Mouse (Mus musculus): ENCODE results near the gene Rasgrf2. TPM values are rescaled to one million over a fixed set of nuclear protein-coding genes. Genes with fewer than 3 reads are reported as not detected.

Rasgrf2 gene
- polyA plus RNA-seq, 1 experiment from 2014 or later, result 0.18 TPM

- ATAC-seq (ENCODE audit: low read depth), result no peak
- WGBS, result 34% methylated on average over 3 of the region's 3 CpGs
- H3K4me2 ChIP-seq (ENCODE audit: low read depth, low read length), result no peak overlapping the region
- no peak overlapping the region for H3K4me3 ChIP-seq (ENCODE audit: low read length)
- H3K36me3 ChIP-seq (ENCODE audit: control insufficient read depth, insufficient read depth, low read length), result no peaks in the 10 kb centered on the region
- H3K27ac ChIP-seq (ENCODE audit: low read length), result no peak overlapping the region
- H3K27me3 ChIP-seq (ENCODE audit: control insufficient read depth, insufficient read depth, low read depth, low read length), result no peaks in the 10 kb centered on the region
- H3K9me3 ChIP-seq (ENCODE audit: control insufficient read depth, low read length), result no peaks in the 10 kb centered on the region
- no peak overlapping the region for H3K9ac ChIP-seq (ENCODE audit: low read length)
- no peaks in the 10 kb centered on the region for H3K4me1 ChIP-seq (replicated peaks; ENCODE audit: control insufficient read depth, insufficient read depth, low read length)
Observed at GRCm38 (mm10) chr13:91982080-91982479, 149.4 kb downstream of the Rasgrf2 start.

- ATAC-seq (ENCODE audit: low read depth), result no peak
- Histone ChIP-seq H3K4me2 (ENCODE audit: low read depth, low read length) (no peak overlapping the region), H3K4me1 (replicated peaks; ENCODE audit: control insufficient read depth, insufficient read depth, low read length) (no peaks in the 10 kb centered on the region), H3K4me3 (ENCODE audit: low read length) (no peak overlapping the region), H3K9ac (ENCODE audit: low read length) (no peak overlapping the region), H3K27ac (ENCODE audit: low read length) (no peak overlapping the region), H3K9me3 (ENCODE audit: control insufficient read depth, low read length) (no peaks in the 10 kb centered on the region), H3K27me3 (ENCODE audit: control insufficient read depth, insufficient read depth, low read depth, low read length) (no peaks in the 10 kb centered on the region), H3K36me3 (ENCODE audit: control insufficient read depth, insufficient read depth, low read length) (no peaks in the 10 kb centered on the region)
- 95% methylated on average over 1 of the region's 1 CpGs for whole genome bisulfite sequencing
Observed at GRCm38 (mm10) chr13:91981414-91981813, 150.0 kb downstream of the Rasgrf2 start.

DNA sequence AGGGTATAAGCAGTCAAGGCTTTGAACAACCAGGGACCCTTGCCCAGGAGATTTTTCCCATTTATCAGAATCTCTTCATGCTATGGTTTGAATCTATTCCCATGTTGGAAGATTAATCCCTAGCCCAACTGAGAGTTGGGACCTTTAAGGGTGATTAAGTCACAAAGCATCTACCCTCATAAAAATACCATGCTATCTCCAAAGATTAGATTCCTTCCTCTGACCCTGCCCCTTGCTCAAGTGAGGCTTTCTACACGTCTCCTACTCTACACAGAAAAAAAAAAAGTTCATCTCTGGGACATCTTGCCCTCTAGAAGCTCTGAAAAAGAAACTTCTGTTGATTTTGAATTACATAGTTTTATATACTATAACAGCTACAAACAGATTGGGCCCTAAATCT lies 154.5 kb downstream of the Rasgrf2 start:
- H3K9me3 ChIP-seq (ENCODE audit: control insufficient read depth, low read length), result no peaks in the 10 kb centered on the region
- no peaks in the 10 kb centered on the region for H3K27me3 ChIP-seq (ENCODE audit: control insufficient read depth, insufficient read depth, low read depth, low read length)
- no peak for ATAC-seq (ENCODE audit: low read depth)
- H3K27ac ChIP-seq (ENCODE audit: low read length), result no peak overlapping the region
- no peaks in the 10 kb centered on the region for H3K4me1 ChIP-seq (replicated peaks; ENCODE audit: control insufficient read depth, insufficient read depth, low read length)
- no peaks in the 10 kb centered on the region for H3K36me3 ChIP-seq (ENCODE audit: control insufficient read depth, insufficient read depth, low read length)
- 33% methylated on average over 1 of the region's 1 CpGs for WGBS
- H3K9ac ChIP-seq (ENCODE audit: low read length), result no peak overlapping the region
- H3K4me3 ChIP-seq (ENCODE audit: low read length), result no peak overlapping the region
- no peak overlapping the region for H3K4me2 ChIP-seq (ENCODE audit: low read depth, low read length)

DNA sequence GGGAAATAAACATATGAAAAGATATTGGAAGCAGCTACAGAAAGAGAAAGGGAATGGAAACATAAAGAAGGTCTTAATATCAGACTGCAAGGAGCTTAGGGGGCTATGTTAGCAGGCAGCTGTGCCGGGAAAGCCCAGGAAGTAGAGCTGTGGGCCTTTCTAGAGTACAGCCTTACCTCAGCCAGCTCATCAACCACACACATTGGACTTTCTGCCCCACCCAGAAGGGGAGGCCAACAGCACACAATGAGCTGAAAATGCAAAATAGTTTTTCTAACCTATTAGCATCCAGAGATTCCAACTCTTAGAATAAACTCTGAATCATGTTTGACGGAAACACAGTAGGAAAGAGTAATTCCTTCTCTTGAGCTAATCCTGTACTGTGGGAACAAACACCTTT lies 154.9 kb downstream of the Rasgrf2 start:
- ATAC-seq (ENCODE audit: low read depth), result no peak

GRCm38 (mm10) chr13:91974154-91974553 lies 157.3 kb downstream of the Rasgrf2 start:
- no peak overlapping the region for H3K4me2 ChIP-seq (ENCODE audit: low read depth, low read length)
- no peaks in the 10 kb centered on the region for H3K9me3 ChIP-seq (ENCODE audit: control insufficient read depth, low read length)
- ATAC-seq (ENCODE audit: low read depth), result no peak

More for the DNA sequence above, 154.9 kb downstream of the Rasgrf2 start:
- Histone ChIP-seq H3K9me3 (ENCODE audit: control insufficient read depth, low read length) (no peaks in the 10 kb centered on the region), H3K4me3 (ENCODE audit: low read length) (no peak overlapping the region), H3K4me1 (replicated peaks; ENCODE audit: control insufficient read depth, insufficient read depth, low read length) (no peaks in the 10 kb centered on the region), H3K4me2 (ENCODE audit: low read depth, low read length) (no peak overlapping the region), H3K27me3 (ENCODE audit: control insufficient read depth, insufficient read depth, low read depth, low read length) (no peaks in the 10 kb centered on the region), H3K36me3 (ENCODE audit: control insufficient read depth, insufficient read depth, low read length) (no peaks in the 10 kb centered on the region), H3K9ac (ENCODE audit: low read length) (no peak overlapping the region), H3K27ac (ENCODE audit: low read length) (no peak overlapping the region)
- 74% methylated on average over 2 of the region's 2 CpGs for WGBS

DNA sequence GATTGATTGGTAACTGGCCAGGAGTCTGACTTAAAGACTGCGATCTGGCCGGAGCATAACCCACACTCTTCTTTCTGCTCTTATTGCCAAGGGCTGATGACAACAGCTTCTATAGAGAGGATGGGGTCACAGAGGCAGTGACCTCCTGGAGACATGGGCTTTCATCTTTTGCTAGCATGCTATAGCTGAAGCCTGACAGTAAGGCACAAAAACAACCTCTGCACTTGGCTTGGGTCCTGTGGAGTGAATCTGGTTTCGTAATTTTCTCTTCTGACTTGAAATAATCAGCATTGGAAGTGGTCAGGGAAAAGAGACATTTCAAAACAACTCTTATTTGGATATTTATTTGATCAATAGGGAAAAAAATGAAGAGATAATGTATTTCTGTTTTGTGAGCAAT lies 160.2 kb downstream of the Rasgrf2 start:
- no peak overlapping the region for H3K4me2 ChIP-seq (ENCODE audit: low read depth, low read length)
- H3K27ac ChIP-seq (ENCODE audit: low read length), result no peak overlapping the region
- no peaks in the 10 kb centered on the region for H3K27me3 ChIP-seq (ENCODE audit: control insufficient read depth, insufficient read depth, low read depth, low read length)
- H3K36me3 ChIP-seq (ENCODE audit: control insufficient read depth, insufficient read depth, low read length), result no peaks in the 10 kb centered on the region
- H3K4me3 ChIP-seq (ENCODE audit: low read length), result no peak overlapping the region
- no peak for ATAC-seq (ENCODE audit: low read depth)
- no peaks in the 10 kb centered on the region for H3K4me1 ChIP-seq (replicated peaks; ENCODE audit: control insufficient read depth, insufficient read depth, low read length)
- H3K9ac ChIP-seq (ENCODE audit: low read length), result no peak overlapping the region
- WGBS, result 78% methylated on average over 3 of the region's 3 CpGs
- H3K9me3 ChIP-seq (ENCODE audit: control insufficient read depth, low read length), result no peaks in the 10 kb centered on the region

More at GRCm38 (mm10) chr13:91974154-91974553, 157.3 kb downstream of the Rasgrf2 start:
- Histone ChIP-seq H3K9ac (ENCODE audit: low read length) (no peak overlapping the region), H3K36me3 (ENCODE audit: control insufficient read depth, insufficient read depth, low read length) (no peaks in the 10 kb centered on the region), H3K27ac (ENCODE audit: low read length) (no peak overlapping the region), H3K4me1 (replicated peaks; ENCODE audit: control insufficient read depth, insufficient read depth, low read length) (no peaks in the 10 kb centered on the region), H3K27me3 (ENCODE audit: control insufficient read depth, insufficient read depth, low read depth, low read length) (no peaks in the 10 kb centered on the region), H3K4me3 (ENCODE audit: low read length) (no peak overlapping the region)
- WGBS, result 94% methylated on average over 1 of the region's 1 CpGs

- H3K27me3 ChIP-seq (ENCODE audit: control insufficient read depth, insufficient read depth, low read depth, low read length), result no peaks in the 10 kb centered on the region
- no peak overlapping the region for H3K27ac ChIP-seq (ENCODE audit: low read length)
- peak; percentile 52 for ATAC-seq (ENCODE audit: low read depth)
- no peak overlapping the region for H3K4me3 ChIP-seq (ENCODE audit: low read length)
- no peak overlapping the region for H3K4me2 ChIP-seq (ENCODE audit: low read depth, low read length)
- no peaks in the 10 kb centered on the region for H3K36me3 ChIP-seq (ENCODE audit: control insufficient read depth, insufficient read depth, low read length)
- H3K9ac ChIP-seq (ENCODE audit: low read length), result no peak overlapping the region
- H3K9me3 ChIP-seq (ENCODE audit: control insufficient read depth, low read length), result no peaks in the 10 kb centered on the region
- peaks cover 10% of the 10 kb centered on the region for H3K4me1 ChIP-seq (replicated peaks; ENCODE audit: control insufficient read depth, insufficient read depth, low read length)
Observed at GRCm38 (mm10) chr13:91956474-91956873, 175.0 kb downstream of the Rasgrf2 start.

DNA sequence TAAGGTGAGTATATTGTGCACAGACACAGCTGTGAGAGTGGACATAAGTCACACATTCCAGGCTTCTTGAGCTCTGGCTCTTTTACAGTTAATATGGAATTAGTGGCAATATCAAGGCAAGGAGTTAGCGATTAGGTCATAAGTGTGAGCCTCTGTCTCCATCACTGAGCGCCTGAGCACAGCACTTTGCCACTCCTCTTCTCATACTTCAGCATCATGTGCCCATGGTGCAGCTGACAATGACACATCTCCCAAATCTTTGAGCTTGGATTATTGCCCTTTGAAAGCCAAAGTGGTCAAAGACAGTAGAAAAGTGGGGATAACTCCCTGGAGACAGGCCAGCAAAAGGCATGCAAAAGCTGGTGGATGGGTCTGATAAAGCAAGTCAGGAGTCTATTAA lies 175.8 kb downstream of the Rasgrf2 start:
- Histone ChIP-seq H3K9me3 (ENCODE audit: control insufficient read depth, low read length) (no peaks in the 10 kb centered on the region), H3K27ac (ENCODE audit: low read length) (no peak overlapping the region; the same call in 1 of the 2 replicates), H3K4me3 (ENCODE audit: low read length) (no peak overlapping the region), H3K4me1 (replicated peaks; ENCODE audit: control insufficient read depth, insufficient read depth, low read length) (peaks cover 10% of the 10 kb centered on the region), H3K4me2 (ENCODE audit: low read depth, low read length) (no peak overlapping the region), H3K9ac (ENCODE audit: low read length) (no peak overlapping the region), H3K36me3 (ENCODE audit: control insufficient read depth, insufficient read depth, low read length) (no peaks in the 10 kb centered on the region), H3K27me3 (ENCODE audit: control insufficient read depth, insufficient read depth, low read depth, low read length) (no peaks in the 10 kb centered on the region)
- 69% methylated on average over 2 of the region's 2 CpGs for WGBS
- ATAC-seq (ENCODE audit: low read depth), result peak; percentile 62

DNA sequence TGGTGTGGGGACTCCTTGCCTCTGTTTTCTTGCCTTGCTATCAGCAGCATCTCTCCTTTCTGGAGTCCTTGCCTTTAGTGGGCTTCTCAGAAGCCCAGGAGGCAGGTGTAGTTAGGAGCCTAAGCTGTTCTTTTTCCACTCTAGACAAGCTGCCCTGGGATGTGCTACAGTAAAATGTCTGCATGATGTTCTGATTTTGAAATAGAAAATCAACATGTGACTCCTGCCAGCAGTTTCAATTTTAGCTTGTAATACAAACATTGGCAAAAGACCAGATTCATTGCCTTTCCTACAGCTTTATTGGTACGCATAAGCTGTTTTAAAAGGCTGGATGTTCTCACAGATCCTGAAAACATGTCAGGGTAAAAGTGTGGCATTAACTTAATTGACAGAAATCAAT lies 176.3 kb downstream of the Rasgrf2 start:
- Histone ChIP-seq H3K9me3 (ENCODE audit: control insufficient read depth, low read length) (no peaks in the 10 kb centered on the region), H3K27me3 (ENCODE audit: control insufficient read depth, insufficient read depth, low read depth, low read length) (no peaks in the 10 kb centered on the region), H3K36me3 (ENCODE audit: control insufficient read depth, insufficient read depth, low read length) (no peaks in the 10 kb centered on the region), H3K4me2 (ENCODE audit: low read depth, low read length) (no peak overlapping the region), H3K4me1 (replicated peaks; ENCODE audit: control insufficient read depth, insufficient read depth, low read length) (peaks cover 10% of the 10 kb centered on the region), H3K9ac (ENCODE audit: low read length) (no peak overlapping the region), H3K4me3 (ENCODE audit: low read length) (no peak overlapping the region), H3K27ac (ENCODE audit: low read length) (no peak overlapping the region; the same call in 1 of the 2 replicates)
- WGBS, result 37% methylated on average over 1 of the region's 1 CpGs
- peak; percentile 64 for ATAC-seq (ENCODE audit: low read depth)

DNA sequence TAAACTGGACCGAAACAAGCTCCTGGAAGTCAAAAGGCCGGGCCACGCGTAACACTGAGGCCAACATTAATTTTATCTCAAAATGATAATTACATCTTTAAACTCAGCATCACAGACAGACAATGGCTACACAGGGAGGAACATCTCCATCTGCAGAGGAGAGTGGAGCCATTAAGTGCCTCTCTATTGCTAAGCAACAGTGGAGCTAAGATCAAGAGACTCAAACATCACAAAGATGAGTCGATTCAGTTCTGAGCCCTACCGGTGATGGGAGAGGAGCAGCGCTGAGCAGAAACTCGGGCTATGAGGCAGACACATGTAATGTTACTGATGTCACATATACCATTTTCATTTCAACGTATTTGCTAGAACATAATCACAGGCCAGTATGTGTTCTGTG lies 191.3 kb downstream of the Rasgrf2 start:
- ATAC-seq (ENCODE audit: low read depth), result no peak
- Histone ChIP-seq H3K4me1 (replicated peaks; ENCODE audit: control insufficient read depth, insufficient read depth, low read length) (no peaks in the 10 kb centered on the region), H3K27ac (ENCODE audit: low read length) (no peak overlapping the region), H3K36me3 (ENCODE audit: control insufficient read depth, insufficient read depth, low read length) (no peaks in the 10 kb centered on the region), H3K4me3 (ENCODE audit: low read length) (no peak overlapping the region), H3K9ac (ENCODE audit: low read length) (no peak overlapping the region), H3K4me2 (ENCODE audit: low read depth, low read length) (no peak overlapping the region), H3K9me3 (ENCODE audit: control insufficient read depth, low read length) (no peaks in the 10 kb centered on the region), H3K27me3 (ENCODE audit: control insufficient read depth, insufficient read depth, low read depth, low read length) (no peaks in the 10 kb centered on the region)
- 88% methylated on average over 9 of the region's 9 CpGs for WGBS

All from lung, embryonic 16.5 days (tissue).